Mouse (Mus musculus) liver, postnatal 0 days (tissue): ENCODE results near the gene Rgs9. TPM values are rescaled to one million over a fixed set of nuclear protein-coding genes. Genes with fewer than 3 reads are reported as not detected.

ENCODE experiments used
- ATAC-seq: fragments of 200-750 bp; cut with Nextera tagmentation; 2 replicates; pipeline ENCODE4 v1.8.0; 2017; ENCODE audit warnings: mild to moderate bottlenecking, moderate library complexity
- DNase-seq: peaks from one replicate; pipeline ENCODE4 v3.0.0-alpha.2; 2016
- H3K27ac ChIP-seq: fragments of 300-500 bp; sonication (generic); 2 replicates; pipeline ENCODE4 v1.5.1; 2014; ENCODE audit warnings: antibody characterized with exemption, moderate library complexity, mild to moderate bottlenecking, low read depth
- H3K27me3 ChIP-seq: fragments of 300-500 bp; sonication (generic); 2 replicates; pipeline ENCODE4 v1.6.1; 2014; ENCODE audit warnings: low read length, control low read depth, mixed read lengths; ENCODE audit not compliant: insufficient read depth
- H3K36me3 ChIP-seq: fragments of 300-500 bp; sonication (generic); replicated peaks from 2 replicates; pipeline ENCODE4 v1.6.1; 2014; ENCODE audit warnings: mild to moderate bottlenecking, control low read depth, low read length, moderate library complexity, mixed read lengths; ENCODE audit not compliant: insufficient read depth
- H3K4me1 ChIP-seq: fragments of 300-500 bp; sonication (generic); 2 replicates; pipeline ENCODE4 v1.6.1; 2014; ENCODE audit warnings: antibody characterized with exemption, mild to moderate bottlenecking, control low read depth; ENCODE audit not compliant: insufficient read depth
- H3K4me2 ChIP-seq: fragments of 300-500 bp; sonication (generic); 2 replicates; pipeline ENCODE4 v1.6.1; 2014; ENCODE audit warnings: low read depth, mild to moderate bottlenecking, low read length, moderate library complexity, mixed read lengths
- H3K4me3 ChIP-seq: fragments of 300-500 bp; sonication (generic); 2 replicates; pipeline ENCODE4 v1.5.1; 2014; ENCODE audit warnings: low read depth, low read length
- H3K9ac ChIP-seq: fragments of 300-500 bp; sonication (generic); replicated peaks from 2 replicates; pipeline ENCODE4 v1.6.1; 2014; ENCODE audit warnings: mild to moderate bottlenecking, moderate library complexity
- H3K9me3 ChIP-seq: fragments of 300-500 bp; sonication (generic); 2 replicates; pipeline ENCODE4 v1.6.1; 2016; ENCODE audit warnings: mild to moderate bottlenecking, control low read depth, low read length, mixed read lengths
- CTCF ChIP-seq: sonication (generic); IDR thresholded peaks from 2 replicates; pipeline ENCODE4 v1.5.1; 2016; ENCODE audit warnings: antibody characterized with exemption, low read depth
- EP300 ChIP-seq: IDR thresholded peaks from 2 replicates; pipeline ENCODE4 v1.6.1; 2016; ENCODE audit warnings: antibody characterized with exemption, low read depth, mild to moderate bottlenecking
- WGBS: fragments of 180-500 bp; shearing (Covaris S2); extraction: QIAGEN DNeasy Blood & Tissue Kit; methylation state at CpG from one replicate; pipeline ENCODE4 v1.1.7; 2014; ENCODE audit not compliant: insufficient replicate concordance; 5-methylcytosine and 5-hydroxymethylcytosine counted together
- polyA plus RNA-seq: library from polyadenylated mRNA; unstranded; fragments of >200 nt; fragmentation: Nextera tagmentation; extraction: Ambion mirVana; gene quantifications from 2 replicates; pipeline ENCODE4 v1.2.1, GENCODE M21; 2015

Gene Rgs9
- polyA plus RNA-seq, 1 experiment from 2014 or later = 0.11 TPM

- H3K4me2 ChIP-seq = no peak overlapping the region
- DNase-seq = peak; percentile 70
- no peaks in the 10 kb centered on the region for H3K9me3 ChIP-seq
- no peaks in the 10 kb centered on the region for H3K4me1 ChIP-seq
- TF ChIP-seq CTCF (peak; percentile 84), EP300 (no peak)
- no peak overlapping the region for H3K27ac ChIP-seq
- H3K9ac ChIP-seq = no peak overlapping the region
- H3K36me3 ChIP-seq = no peaks in the 10 kb centered on the region
- WGBS = 51% methylated on average over 15 of the region's 15 CpGs
- no peak overlapping the region for H3K4me3 ChIP-seq
- no peaks in the 10 kb centered on the region for H3K27me3 ChIP-seq
- peak; percentile 47; the same call in 1 of the 2 replicates for ATAC-seq
These were observed 105.0 kb downstream of the Rgs9 start for GRCm38 (mm10) chr11:109192673-109193557.

GRCm38 (mm10) chr11:109188235-109188634, 109.7 kb downstream of the Rgs9 start:
- ATAC-seq = no peak
- Histone ChIP-seq H3K27me3 (no peaks in the 10 kb centered on the region), H3K9ac (no peak overlapping the region), H3K4me2 (no peak overlapping the region), H3K4me1 (no peaks in the 10 kb centered on the region), H3K36me3 (no peaks in the 10 kb centered on the region), H3K4me3 (no peak overlapping the region), H3K9me3 (no peaks in the 10 kb centered on the region), H3K27ac (no peak overlapping the region)
- no peak for DNase-seq
- TF ChIP-seq CTCF (no peak), EP300 (no peak)
- 84% methylated on average over 5 of the region's 5 CpGs for WGBS

GRCm38 (mm10) chr11:109187631-109188184, 110.2 kb downstream of the Rgs9 start:
- DNase-seq = no peak
- no peak for ATAC-seq
- H3K9me3 ChIP-seq = no peaks in the 10 kb centered on the region
- H3K27me3 ChIP-seq = no peaks in the 10 kb centered on the region
- TF ChIP-seq EP300 (no peak), CTCF (no peak)
- H3K36me3 ChIP-seq = no peaks in the 10 kb centered on the region
- H3K4me1 ChIP-seq = no peaks in the 10 kb centered on the region
- no peak overlapping the region for H3K4me3 ChIP-seq
- no peak overlapping the region for H3K27ac ChIP-seq
- H3K4me2 ChIP-seq = no peak overlapping the region
- H3K9ac ChIP-seq = no peak overlapping the region
- WGBS = 53% methylated on average over 6 of the region's 6 CpGs

- no peaks in the 10 kb centered on the region for H3K4me1 ChIP-seq
- WGBS = 58% methylated on average over 7 of the region's 7 CpGs
- no peak overlapping the region for H3K4me3 ChIP-seq
- no peak overlapping the region for H3K9ac ChIP-seq
- H3K36me3 ChIP-seq = no peaks in the 10 kb centered on the region
- no peak for DNase-seq
- no peaks in the 10 kb centered on the region for H3K9me3 ChIP-seq
- H3K27me3 ChIP-seq = no peaks in the 10 kb centered on the region
- TF ChIP-seq EP300 (no peak), CTCF (no peak)
- H3K4me2 ChIP-seq = no peak overlapping the region
- ATAC-seq = no peak
- no peak overlapping the region for H3K27ac ChIP-seq
These were observed 116.8 kb downstream of the Rgs9 start for GRCm38 (mm10) chr11:109181118-109181517.

- DNase-seq = no peak
- Histone ChIP-seq H3K36me3 (no peaks in the 10 kb centered on the region), H3K4me3 (no peak overlapping the region), H3K9ac (no peak overlapping the region), H3K9me3 (no peaks in the 10 kb centered on the region), H3K27me3 (no peaks in the 10 kb centered on the region), H3K4me1 (no peaks in the 10 kb centered on the region), H3K4me2 (no peak overlapping the region), H3K27ac (no peak overlapping the region)
- 69% methylated on average over 11 of the region's 11 CpGs for WGBS
- TF ChIP-seq EP300 = no peak
- TF ChIP-seq CTCF = no peak
- no peak for ATAC-seq
These were observed 117.6 kb downstream of the Rgs9 start for GRCm38 (mm10) chr11:109180290-109180689.

- no peak overlapping the region for H3K9ac ChIP-seq
- H3K9me3 ChIP-seq = no peaks in the 10 kb centered on the region
- DNase-seq = no peak
- H3K36me3 ChIP-seq = no peaks in the 10 kb centered on the region
- WGBS = 54% methylated on average over 8 of the region's 8 CpGs
- no peaks in the 10 kb centered on the region for H3K27me3 ChIP-seq
- ATAC-seq = no peak
- no peak overlapping the region for H3K4me3 ChIP-seq
- H3K4me2 ChIP-seq = no peak overlapping the region
- TF ChIP-seq EP300 (no peak), CTCF (peak; percentile 49)
- H3K4me1 ChIP-seq = no peaks in the 10 kb centered on the region
- no peak overlapping the region for H3K27ac ChIP-seq
These were observed 119.0 kb downstream of the Rgs9 start for GRCm38 (mm10) chr11:109178788-109179518.
